Mouse (Mus musculus): ENCODE measurements around the gene Il17c. TPM values are rescaled to one million over a fixed set of nuclear protein-coding genes. Genes with fewer than 3 reads are reported as not detected.

The Il17c gene
- polyA plus RNA-seq, 1 experiment from 2014 or later: not detected

DNA sequence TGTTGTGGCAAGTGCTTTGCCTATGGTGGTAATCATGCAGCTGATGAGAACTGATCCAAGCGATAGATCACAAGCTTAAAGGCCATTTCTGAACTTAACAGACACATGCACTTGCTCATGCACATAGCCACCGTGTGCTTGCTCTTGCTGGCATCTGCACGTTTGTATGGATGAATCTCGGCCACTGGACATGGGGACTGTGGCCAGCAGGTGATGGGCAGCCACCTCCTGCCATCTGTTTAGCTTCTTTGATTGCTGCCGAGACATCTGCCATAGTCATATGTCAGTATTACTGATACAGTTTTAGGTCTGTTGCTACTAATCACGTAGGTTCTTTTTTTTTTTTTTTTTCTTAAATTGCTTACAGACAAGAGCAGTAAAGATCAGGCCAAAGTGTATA is 26.5 kb upstream of the Il17c start:
- 90% methylated on average over 6 of the region's 6 CpGs for WGBS

DNA sequence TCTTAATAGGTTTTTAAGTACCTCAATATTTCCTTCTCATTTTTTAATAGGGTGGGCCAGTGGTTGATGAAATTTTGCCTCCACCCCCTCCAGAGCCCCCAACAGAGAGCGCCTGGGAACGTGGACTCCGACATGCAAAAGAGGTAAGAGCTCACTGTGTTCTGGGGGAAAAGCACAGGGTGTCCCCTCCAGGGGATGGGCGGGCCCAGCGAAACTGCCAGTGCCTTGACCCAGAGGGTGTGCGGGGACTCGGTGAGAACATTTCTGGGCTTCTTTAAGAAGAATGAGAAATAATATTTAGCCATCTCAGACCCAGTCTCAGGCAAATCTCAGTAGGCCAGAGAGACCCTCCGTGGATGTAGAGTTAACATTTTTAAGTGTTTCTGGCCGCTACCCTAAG is 23.6 kb upstream of the Il17c start:
- DNase-seq (ENCODE audit: low spot score): no peak
- H3K9me3 ChIP-seq (ENCODE audit: control insufficient read depth, low read length): no peaks in the 10 kb centered on the region
- no peak overlapping the region for H3K4me3 ChIP-seq (ENCODE audit: low read depth, low read length)
- H3K27ac ChIP-seq (replicated peaks; ENCODE audit: low read depth, low read length): no peak overlapping the region
- H3K4me2 ChIP-seq (ENCODE audit: low read depth, severe bottlenecking): no peak overlapping the region
- ATAC-seq (ENCODE audit: insufficient number of reproducible peaks, low FRiP score, low TSS enrichment, low read depth): no peak
- H3K27me3 ChIP-seq (ENCODE audit: control insufficient read depth, insufficient read depth, low read length): no peaks in the 10 kb centered on the region
- peaks cover 37% of the 10 kb centered on the region for H3K36me3 ChIP-seq (ENCODE audit: control insufficient read depth, insufficient read depth, low read length)
- H3K4me1 ChIP-seq (ENCODE audit: control insufficient read depth, insufficient read depth, low read length): no peaks in the 10 kb centered on the region
- WGBS: 96% methylated on average over 9 of the region's 9 CpGs
- no peak overlapping the region for H3K9ac ChIP-seq (ENCODE audit: low read length)

More for the DNA sequence above, 26.5 kb upstream of the Il17c start:
- Histone ChIP-seq H3K27ac (replicated peaks; ENCODE audit: low read depth, low read length) (no peak overlapping the region), H3K36me3 (ENCODE audit: control insufficient read depth, insufficient read depth, low read length) (peaks cover 33% of the 10 kb centered on the region), H3K4me3 (ENCODE audit: low read depth, low read length) (no peak overlapping the region), H3K9me3 (ENCODE audit: control insufficient read depth, low read length) (no peaks in the 10 kb centered on the region), H3K4me2 (ENCODE audit: low read depth, severe bottlenecking) (no peak overlapping the region), H3K4me1 (ENCODE audit: control insufficient read depth, insufficient read depth, low read length) (no peaks in the 10 kb centered on the region), H3K9ac (ENCODE audit: low read length) (no peak overlapping the region), H3K27me3 (ENCODE audit: control insufficient read depth, insufficient read depth, low read length) (no peaks in the 10 kb centered on the region)
- no peak for DNase-seq (ENCODE audit: low spot score)
- no peak for ATAC-seq (ENCODE audit: insufficient number of reproducible peaks, low FRiP score, low TSS enrichment, low read depth)

DNA sequence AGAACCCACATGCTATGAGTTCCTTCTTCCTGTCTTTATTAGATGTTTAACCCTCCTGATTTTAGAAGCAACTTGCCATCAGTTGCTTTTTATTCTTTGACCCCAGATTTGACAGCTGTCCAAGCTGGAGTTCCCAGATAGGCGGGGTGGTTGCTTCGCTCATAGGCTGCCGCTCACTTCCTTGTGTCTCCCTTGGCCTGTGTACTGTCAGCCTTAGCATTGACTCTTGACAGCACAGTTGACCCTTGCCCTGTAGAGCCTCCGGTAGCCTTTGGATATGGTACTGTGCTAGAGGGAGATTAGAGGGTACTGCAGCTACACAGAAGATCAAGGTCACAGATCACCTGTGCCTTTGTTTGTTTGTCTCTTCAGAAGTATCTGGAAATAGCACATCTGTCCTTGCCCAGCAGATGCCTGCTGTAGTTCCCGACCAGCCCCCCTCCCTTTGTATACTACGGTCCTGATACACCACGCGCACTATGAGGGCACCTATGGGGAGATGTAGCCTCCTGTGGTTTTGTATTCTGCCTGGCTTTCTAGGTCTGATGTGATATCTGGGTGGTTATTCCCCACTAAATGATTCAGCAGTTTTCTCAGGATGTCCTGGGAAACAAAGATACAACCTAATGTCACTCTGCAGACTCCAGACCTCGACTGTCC is 16.5 kb upstream of the Il17c start:
- H3K9ac ChIP-seq (ENCODE audit: low read length): no peak overlapping the region
- H3K36me3 ChIP-seq (ENCODE audit: control insufficient read depth, insufficient read depth, low read length): peaks cover 53% of the 10 kb centered on the region
- no peak for ATAC-seq (ENCODE audit: insufficient number of reproducible peaks, low FRiP score, low TSS enrichment, low read depth)
- no peaks in the 10 kb centered on the region for H3K27me3 ChIP-seq (ENCODE audit: control insufficient read depth, insufficient read depth, low read length)
- H3K4me3 ChIP-seq (ENCODE audit: low read depth, low read length): no peak overlapping the region
- no peaks in the 10 kb centered on the region for H3K9me3 ChIP-seq (ENCODE audit: control insufficient read depth, low read length)
- no peaks in the 10 kb centered on the region for H3K4me1 ChIP-seq (ENCODE audit: control insufficient read depth, insufficient read depth, low read length)
- no peak overlapping the region for H3K4me2 ChIP-seq (ENCODE audit: low read depth, severe bottlenecking)
- DNase-seq (ENCODE audit: low spot score): no peak
- 90% methylated on average over 9 of the region's 9 CpGs for WGBS
- H3K27ac ChIP-seq (replicated peaks; ENCODE audit: low read depth, low read length): no peak overlapping the region

DNA sequence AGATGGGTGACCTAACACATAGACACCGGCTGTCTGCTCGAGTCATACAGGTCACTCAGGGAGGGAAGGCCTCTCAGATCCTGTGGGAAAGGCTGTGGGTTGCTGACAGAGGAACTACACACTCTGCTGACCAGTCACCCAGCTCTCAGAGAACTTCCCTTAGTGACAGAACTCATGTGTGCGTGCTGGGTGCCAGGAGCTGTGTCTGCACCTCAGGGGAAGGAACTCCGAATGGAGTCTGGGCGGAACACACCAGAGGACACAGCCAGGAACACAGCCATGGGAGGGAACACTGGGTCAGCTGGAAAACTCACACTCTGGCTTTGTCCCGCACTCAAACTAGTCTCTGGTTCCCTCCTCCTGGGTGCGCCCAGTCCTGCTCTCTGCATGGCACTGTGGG is 14.1 kb upstream of the Il17c start:
- Histone ChIP-seq H3K9ac (ENCODE audit: low read length) (no peak overlapping the region), H3K27me3 (ENCODE audit: control insufficient read depth, insufficient read depth, low read length) (no peaks in the 10 kb centered on the region), H3K27ac (replicated peaks; ENCODE audit: low read depth, low read length) (no peak overlapping the region), H3K4me1 (ENCODE audit: control insufficient read depth, insufficient read depth, low read length) (no peaks in the 10 kb centered on the region), H3K4me2 (ENCODE audit: low read depth, severe bottlenecking) (no peak overlapping the region), H3K36me3 (ENCODE audit: control insufficient read depth, insufficient read depth, low read length) (peaks cover 60% of the 10 kb centered on the region), H3K4me3 (ENCODE audit: low read depth, low read length) (no peak overlapping the region), H3K9me3 (ENCODE audit: control insufficient read depth, low read length) (no peaks in the 10 kb centered on the region)
- ATAC-seq (ENCODE audit: insufficient number of reproducible peaks, low FRiP score, low TSS enrichment, low read depth) (no peak), DNase-seq (ENCODE audit: low spot score) (no peak)
- 96% methylated on average over 7 of the region's 7 CpGs for WGBS

DNA sequence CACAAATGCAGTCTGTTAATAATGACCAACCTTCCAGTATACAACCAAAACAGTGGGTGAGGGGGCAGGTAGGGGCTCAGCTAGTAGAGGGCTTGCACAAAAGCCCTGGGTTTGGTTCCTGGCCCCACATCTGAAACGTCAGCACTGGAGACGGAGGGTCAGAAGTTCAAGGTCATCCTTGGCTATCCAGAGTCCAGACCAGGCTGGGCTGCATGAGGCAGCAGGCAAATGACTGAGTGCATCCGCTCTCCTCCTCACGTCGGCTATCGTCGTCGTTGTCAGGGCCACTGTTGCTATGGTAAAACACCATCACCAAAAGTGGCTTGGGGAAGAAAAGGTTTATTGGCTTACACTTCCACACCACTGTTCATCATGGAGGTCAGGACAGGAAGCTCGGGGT is 7.5 kb upstream of the Il17c start:
- 89% methylated on average over 9 of the region's 9 CpGs for WGBS
- Histone ChIP-seq H3K9ac (ENCODE audit: low read length) (no peak overlapping the region), H3K36me3 (ENCODE audit: control insufficient read depth, insufficient read depth, low read length) (peaks cover 44% of the 10 kb centered on the region), H3K4me1 (ENCODE audit: control insufficient read depth, insufficient read depth, low read length) (no peaks in the 10 kb centered on the region), H3K9me3 (ENCODE audit: control insufficient read depth, low read length) (no peaks in the 10 kb centered on the region), H3K27me3 (ENCODE audit: control insufficient read depth, insufficient read depth, low read length) (no peaks in the 10 kb centered on the region), H3K27ac (replicated peaks; ENCODE audit: low read depth, low read length) (no peak overlapping the region), H3K4me3 (ENCODE audit: low read depth, low read length) (no peak overlapping the region), H3K4me2 (ENCODE audit: low read depth, severe bottlenecking) (no peak overlapping the region)
- DNase-seq (ENCODE audit: low spot score): no peak
- no peak for ATAC-seq (ENCODE audit: insufficient number of reproducible peaks, low FRiP score, low TSS enrichment, low read depth)

DNA sequence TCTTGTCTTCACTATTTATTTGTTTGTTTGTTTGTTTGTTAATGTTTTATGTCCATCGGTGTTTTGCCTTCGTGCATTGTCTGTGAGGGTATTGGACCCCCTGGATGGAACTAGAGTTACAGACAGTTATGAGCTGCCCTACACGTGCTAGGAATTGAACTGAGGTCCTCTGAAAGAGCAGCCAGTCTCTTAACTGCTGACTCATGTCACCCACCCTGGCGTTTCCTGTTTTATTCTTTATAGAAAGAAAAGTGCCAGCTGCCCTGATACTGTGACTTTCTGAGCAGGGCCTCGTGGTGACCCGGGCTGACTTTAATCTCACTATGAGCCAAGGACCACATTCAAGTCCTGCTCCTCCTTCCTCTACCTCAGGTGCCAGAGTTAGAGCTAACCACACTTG is 6.3 kb upstream of the Il17c start:
- Histone ChIP-seq H3K4me1 (ENCODE audit: control insufficient read depth, insufficient read depth, low read length) (no peaks in the 10 kb centered on the region), H3K4me2 (ENCODE audit: low read depth, severe bottlenecking) (no peak overlapping the region), H3K36me3 (ENCODE audit: control insufficient read depth, insufficient read depth, low read length) (peaks cover 35% of the 10 kb centered on the region), H3K27ac (replicated peaks; ENCODE audit: low read depth, low read length) (no peak overlapping the region), H3K27me3 (ENCODE audit: control insufficient read depth, insufficient read depth, low read length) (no peaks in the 10 kb centered on the region), H3K9ac (ENCODE audit: low read length) (no peak overlapping the region), H3K4me3 (ENCODE audit: low read depth, low read length) (no peak overlapping the region), H3K9me3 (ENCODE audit: control insufficient read depth, low read length) (no peaks in the 10 kb centered on the region)
- DNase-seq (ENCODE audit: low spot score): no peak
- WGBS: 95% methylated on average over 6 of the region's 6 CpGs
- no peak for ATAC-seq (ENCODE audit: insufficient number of reproducible peaks, low FRiP score, low TSS enrichment, low read depth)

DNA sequence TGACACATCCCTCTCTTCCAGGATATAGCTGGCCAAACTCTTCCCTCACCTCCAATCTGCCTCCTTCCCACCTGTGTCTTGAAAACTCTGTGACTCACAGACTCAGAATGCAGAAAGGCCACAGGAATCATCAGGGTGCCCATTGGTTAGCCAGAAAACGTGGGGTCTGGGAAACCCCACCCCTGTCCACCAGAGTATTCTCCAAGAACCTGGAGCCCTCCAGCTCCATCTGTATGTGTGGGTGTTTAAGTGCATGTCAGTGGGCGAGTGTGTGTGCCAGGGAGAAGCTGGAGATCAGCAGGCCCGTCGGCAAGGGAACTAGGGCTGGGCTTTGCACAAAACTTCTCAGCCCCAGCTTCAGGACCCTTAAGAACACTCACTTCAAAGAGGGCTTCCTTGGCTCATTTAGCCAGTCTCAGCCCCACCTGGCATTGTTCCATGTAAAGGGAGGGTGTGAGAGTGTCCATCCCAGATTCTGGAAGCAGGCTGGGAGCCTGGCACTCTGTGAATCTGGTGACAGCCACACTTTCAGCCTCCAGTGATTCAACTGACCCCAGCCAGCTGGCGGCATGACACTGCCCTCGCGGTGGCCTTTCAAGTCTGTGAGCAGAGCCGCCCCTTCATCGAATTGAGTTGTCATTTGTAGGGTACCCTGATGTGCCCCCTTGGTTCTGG is 1.8 kb upstream of the Il17c start:
- Histone ChIP-seq H3K36me3 (ENCODE audit: control insufficient read depth, insufficient read depth, low read length) (peaks cover 11% of the 10 kb centered on the region), H3K27me3 (ENCODE audit: control insufficient read depth, insufficient read depth, low read length) (no peaks in the 10 kb centered on the region), H3K4me2 (ENCODE audit: low read depth, severe bottlenecking) (no peak overlapping the region), H3K4me1 (ENCODE audit: control insufficient read depth, insufficient read depth, low read length) (no peaks in the 10 kb centered on the region), H3K9ac (ENCODE audit: low read length) (no peak overlapping the region), H3K9me3 (ENCODE audit: control insufficient read depth, low read length) (no peaks in the 10 kb centered on the region), H3K27ac (replicated peaks; ENCODE audit: low read depth, low read length) (0 out of 2 replicates have a peak overlapping the region, but pooled peaks have one; percentile 12), H3K4me3 (ENCODE audit: low read depth, low read length) (no peak overlapping the region)
- DNase-seq (ENCODE audit: low spot score) (no peak), ATAC-seq (ENCODE audit: insufficient number of reproducible peaks, low FRiP score, low TSS enrichment, low read depth) (no peak)
- WGBS: 69% methylated on average over 9 of the region's 9 CpGs

DNA sequence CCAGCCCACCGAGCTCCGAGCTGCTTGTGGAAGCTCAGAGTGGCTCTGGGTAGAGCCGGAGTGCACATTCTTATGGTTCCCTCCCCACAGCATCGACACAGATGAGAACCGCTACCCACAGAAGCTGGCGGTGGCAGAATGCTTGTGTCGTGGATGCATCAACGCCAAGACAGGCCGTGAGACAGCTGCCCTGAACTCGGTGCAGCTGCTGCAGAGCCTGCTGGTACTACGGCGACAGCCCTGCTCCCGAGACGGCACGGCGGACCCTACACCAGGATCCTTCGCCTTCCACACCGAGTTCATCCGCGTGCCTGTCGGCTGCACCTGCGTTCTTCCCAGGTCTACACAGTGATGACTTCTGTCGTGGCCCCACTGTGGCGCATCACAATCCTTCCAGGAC is 1.4 kb downstream of the Il17c start:
- no peaks in the 10 kb centered on the region for H3K4me1 ChIP-seq (ENCODE audit: control insufficient read depth, insufficient read depth, low read length)
- H3K9ac ChIP-seq (ENCODE audit: low read length): no peak overlapping the region
- WGBS: 90% methylated on average over 24 of the region's 24 CpGs
- no peaks in the 10 kb centered on the region for H3K9me3 ChIP-seq (ENCODE audit: control insufficient read depth, low read length)
- H3K36me3 ChIP-seq (ENCODE audit: control insufficient read depth, insufficient read depth, low read length): peaks cover 1% of the 10 kb centered on the region; the same call in 1 of the 2 replicates
- H3K4me3 ChIP-seq (ENCODE audit: low read depth, low read length): no peak overlapping the region
- ATAC-seq (ENCODE audit: insufficient number of reproducible peaks, low FRiP score, low TSS enrichment, low read depth): no peak
- DNase-seq (ENCODE audit: low spot score): no peak
- no peak overlapping the region for H3K27ac ChIP-seq (replicated peaks; ENCODE audit: low read depth, low read length)
- no peaks in the 10 kb centered on the region for H3K27me3 ChIP-seq (ENCODE audit: control insufficient read depth, insufficient read depth, low read length)
- H3K4me2 ChIP-seq (ENCODE audit: low read depth, severe bottlenecking): no peak overlapping the region
